Mouse (Mus musculus) ES-E14 (cell line): ENCODE measurements around the gene Mrtfb. TPM values are rescaled to one million over a fixed set of nuclear protein-coding genes. Genes with fewer than 3 reads are reported as not detected.

ENCODE experiments used
- DNase-seq: peaks from one replicate; pipeline ENCODE4 v3.0.0-alpha.2; 2013; ENCODE audit warnings: low read depth, low spot score
- H3K27ac ChIP-seq: 2 replicates; pipeline ENCODE4 v1.5.1; 2012; ENCODE audit warnings: low read depth, mild to moderate bottlenecking, low read length, moderate library complexity, mixed read lengths; ENCODE audit not compliant: poor library complexity, insufficient read depth, severe bottlenecking
- H3K36me3 ChIP-seq: 2 replicates; pipeline ENCODE4 v1.6.1; 2012; ENCODE audit warnings: mild to moderate bottlenecking, low read length, moderate library complexity, mixed read lengths; ENCODE audit not compliant: control insufficient read depth, poor library complexity, insufficient read depth, severe bottlenecking
- H3K4me1 ChIP-seq, 2 experiments: fragments of 150-350 bp in 1 of 2; sonication (generic) in 1 of 2; 2 replicates each; pipeline ENCODE4 v1.6.1; 2012; ENCODE audit warnings: low read length in 2 of 2, mild to moderate bottlenecking in 1 of 2, mixed read lengths in 1 of 2; ENCODE audit not compliant: control insufficient read depth in 2 of 2, insufficient read depth in 2 of 2, poor library complexity in 1 of 2
- H3K4me3 ChIP-seq, 2 experiments: fragments of 150-350 bp in 1 of 2; sonication (generic) in 1 of 2; 2 replicates each; pipeline ENCODE4 v1.5.1; 2012; ENCODE audit warnings: low read length in 2 of 2, low read depth in 1 of 2, mild to moderate bottlenecking in 1 of 2, mixed read lengths in 1 of 2; ENCODE audit not compliant: insufficient read depth in 1 of 2, poor library complexity in 1 of 2, severe bottlenecking in 1 of 2
- H3K9ac ChIP-seq: 2 replicates; pipeline ENCODE4 v1.6.1; 2012; ENCODE audit warnings: low read depth, mild to moderate bottlenecking, low read length, mixed read lengths; ENCODE audit not compliant: poor library complexity, insufficient read depth, severe bottlenecking
- H3K9me3 ChIP-seq: fragments of 150-350 bp; sonication (generic); 2 replicates; pipeline ENCODE4 v1.6.1; 2012; ENCODE audit warnings: low read depth, mild to moderate bottlenecking, low read length; ENCODE audit not compliant: control insufficient read depth, insufficient read depth
- CHD2 ChIP-seq: IDR thresholded peaks from 2 replicates; pipeline ENCODE4 v1.6.1; 2014; ENCODE audit warnings: mild to moderate bottlenecking, low read depth, low read length, inconsistent platforms
- HCFC1 ChIP-seq: IDR thresholded peaks from 2 replicates; pipeline ENCODE4 v1.6.1; 2012; ENCODE audit warnings: low read length, inconsistent platforms, borderline replicate concordance; ENCODE audit not compliant: insufficient read depth
- MAFK ChIP-seq: IDR thresholded peaks from 2 replicates; pipeline ENCODE4 v1.6.1; 2014; ENCODE audit warnings: mild to moderate bottlenecking, low read depth, low read length, inconsistent platforms; ENCODE audit not compliant: insufficient read depth
- ZC3H11A ChIP-seq: IDR thresholded peaks from 2 replicates; pipeline ENCODE4 v1.6.1; 2012; ENCODE audit warnings: low read depth, mild to moderate bottlenecking, inconsistent platforms, low read length, borderline replicate concordance
- ZNF384 ChIP-seq: IDR thresholded peaks from 2 replicates; pipeline ENCODE4 v1.6.1; 2012; ENCODE audit warnings: low read depth, low read length, inconsistent platforms
- in situ Hi-C, 2 experiments: fragments of 600-800 bp; cut with MboI; formaldehyde crosslinking; loops; one replicate each; pipeline ENCODE4 v1.15.1; 2025; ENCODE audit warnings: low sequenced_read_pairs in 2 of 2, inconsistent platforms in 1 of 2; ENCODE audit not compliant: unreplicated experiment in 2 of 2
- total RNA-seq: library from RNA; depleted of rRNA; stranded (reverse); fragments of 300-350 nt; gene quantifications from 2 replicates; pipeline ENCODE4 v1.2.3, GENCODE M21; 2012

Gene Mrtfb
- total RNA-seq, 1 experiment, result 9.6 TPM

- no peak overlapping the region for H3K9ac ChIP-seq
- H3K4me1 ChIP-seq, result peaks cover 0 to 9% of the 10 kb centered on the region in 2 experiments; a peak in 2 of 4 replicates
- H3K27ac ChIP-seq, result no peak overlapping the region
- H3K36me3 ChIP-seq, result no peaks in the 10 kb centered on the region
- DNase-seq, result no peak
- TF ChIP-seq HCFC1, result no peak
- no peak for TF ChIP-seq ZNF384
- TF ChIP-seq CHD2, result no peak
- no peak for TF ChIP-seq ZC3H11A
- TF ChIP-seq MAFK, result no peak
- H3K4me3 ChIP-seq, result no peak overlapping the region
- no peaks in the 10 kb centered on the region for H3K9me3 ChIP-seq
- in situ Hi-C loops, result no loop called here
Observed at GRCm38 (mm10) chr16:13445461-13445860, 189.2 kb downstream of the Mrtfb start.

- H3K4me3 ChIP-seq, result peak overlapping the region in 1 of 2 experiments; percentile 82; a peak in 1 of 4 replicates
Observed at GRCm38 (mm10) chr16:13446488-13446887, 190.2 kb downstream of the Mrtfb start.

GRCm38 (mm10) chr16:13446971-13447283 lies 190.6 kb downstream of the Mrtfb start:
- peak overlapping the region; percentile 3; the same call in 1 of the 2 replicates for H3K9ac ChIP-seq

More at GRCm38 (mm10) chr16:13446488-13446887, 190.2 kb downstream of the Mrtfb start:
- Histone ChIP-seq H3K27ac (no peak overlapping the region), H3K9ac (no peak overlapping the region), H3K4me1 (peaks cover 0 to 9% of the 10 kb centered on the region in 2 experiments; a peak in 2 of 4 replicates), H3K9me3 (no peaks in the 10 kb centered on the region), H3K36me3 (no peaks in the 10 kb centered on the region)
- TF ChIP-seq ZNF384 (no peak), HCFC1 (no peak), MAFK (no peak), ZC3H11A (no peak), CHD2 (no peak)
- in situ Hi-C loops, result no loop called here
- DNase-seq, result no peak

GRCm38 (mm10) chr16:13447284-13448050 lies 191.2 kb downstream of the Mrtfb start:
- H3K27ac ChIP-seq, result no peak overlapping the region

More at GRCm38 (mm10) chr16:13446971-13447283, 190.6 kb downstream of the Mrtfb start:
- Histone ChIP-seq H3K4me3 (peak overlapping the region; percentile 74 to 82), H3K4me1 (peaks cover 0 to 9% of the 10 kb centered on the region in 2 experiments; a peak in 2 of 4 replicates), H3K27ac (no peak overlapping the region), H3K36me3 (no peaks in the 10 kb centered on the region), H3K9me3 (no peaks in the 10 kb centered on the region)
- no peak for DNase-seq
- in situ Hi-C loops, result no loop called here
- TF ChIP-seq HCFC1, result no peak
- no peak for TF ChIP-seq MAFK
- TF ChIP-seq ZNF384, result no peak
- TF ChIP-seq ZC3H11A, result no peak
- no peak for TF ChIP-seq CHD2

More at GRCm38 (mm10) chr16:13447284-13448050, 191.2 kb downstream of the Mrtfb start:
- no peak for DNase-seq
- TF ChIP-seq MAFK, result no peak
- no peak for TF ChIP-seq HCFC1
- TF ChIP-seq CHD2, result no peak
- TF ChIP-seq ZC3H11A, result no peak
- TF ChIP-seq ZNF384, result no peak
- peaks cover 0 to 9% of the 10 kb centered on the region in 2 experiments; a peak in 2 of 4 replicates for H3K4me1 ChIP-seq
- H3K36me3 ChIP-seq, result no peaks in the 10 kb centered on the region
- no peaks in the 10 kb centered on the region for H3K9me3 ChIP-seq
- in situ Hi-C loops, result no loop called here
- peak overlapping the region; percentile 74 to 82 for H3K4me3 ChIP-seq
- peak overlapping the region; percentile 69 for H3K9ac ChIP-seq
